Mouse (Mus musculus) kidney, postnatal 10 days (tissue): ENCODE data around the gene Pard6b.
"Not testable (repeated sequence)": the region's sequence is repeated elsewhere in the genome, so short reads cannot be mapped to it uniquely, and the experiment has no call there.

ENCODE experiments used
- DNase-seq: peaks from one replicate; pipeline ENCODE4 v3.0.0; 2021; ENCODE audit warnings: mixed read lengths

Pard6b gene

GRCm38 (mm10) chr2:168080431-168081246 is at the start of gene Pard6b:
TSS of gene Pard6b (plus strand) at chr2:168081004.
- DNase-seq: peak; percentile 96

GRCm38 (mm10) chr2:168031842-168032241 is 49.0 kb upstream of the Pard6b start:
- DNase-seq: no peak

GRCm38 (mm10) chr2:168033905-168034304 is 46.9 kb upstream of the Pard6b start:
- no peak for DNase-seq

- DNase-seq: no peak
Measured at GRCm38 (mm10) chr2:168035907-168036306, 44.9 kb upstream of the Pard6b start.

GRCm38 (mm10) chr2:168037063-168037462 is 43.7 kb upstream of the Pard6b start:
- peak; percentile 68 for DNase-seq

GRCm38 (mm10) chr2:168040751-168041150 is 40.1 kb upstream of the Pard6b start:
- DNase-seq: no peak

- no peak for DNase-seq
Measured at GRCm38 (mm10) chr2:168042019-168042418, 38.8 kb upstream of the Pard6b start.

GRCm38 (mm10) chr2:168044681-168045287 is 36.0 kb upstream of the Pard6b start:
- DNase-seq: peak; percentile 73

- no peak for DNase-seq
Measured at GRCm38 (mm10) chr2:168045357-168045756, 35.4 kb upstream of the Pard6b start.

GRCm38 (mm10) chr2:168045771-168046170 is 35.0 kb upstream of the Pard6b start:
- peak; percentile 64 for DNase-seq

- no peak for DNase-seq
Measured at GRCm38 (mm10) chr2:168046467-168046866, 34.3 kb upstream of the Pard6b start.

GRCm38 (mm10) chr2:168049002-168049635 is 31.7 kb upstream of the Pard6b start:
- peak; percentile 59 for DNase-seq

- DNase-seq: peak; percentile 85
Measured at GRCm38 (mm10) chr2:168050000-168050942, 30.5 kb upstream of the Pard6b start.

GRCm38 (mm10) chr2:168052156-168052555 is 28.6 kb upstream of the Pard6b start:
- DNase-seq: no peak

- peak; percentile 77 for DNase-seq
Measured at GRCm38 (mm10) chr2:168052689-168053088, 28.1 kb upstream of the Pard6b start.

- DNase-seq: no peak
Measured at GRCm38 (mm10) chr2:168054142-168054541, 26.7 kb upstream of the Pard6b start.

- DNase-seq: peak; percentile 48
Measured at GRCm38 (mm10) chr2:168055910-168056665, 24.7 kb upstream of the Pard6b start.

GRCm38 (mm10) chr2:168056666-168056933 is 24.2 kb upstream of the Pard6b start:
- no peak for DNase-seq

GRCm38 (mm10) chr2:168057876-168058275 is 22.9 kb upstream of the Pard6b start:
- not testable (repeated sequence) for DNase-seq

- peak; percentile 64 for DNase-seq
Measured at GRCm38 (mm10) chr2:168058488-168059199, 22.2 kb upstream of the Pard6b start.

- no peak for DNase-seq
Measured at GRCm38 (mm10) chr2:168059200-168059790, 21.5 kb upstream of the Pard6b start.
